Mouse (Mus musculus) liver, embryonic 14.5 days (tissue): ENCODE results near the gene Elane. TPM values are rescaled to one million over a fixed set of nuclear protein-coding genes. Genes with fewer than 3 reads are reported as not detected.

ENCODE experiments used
- ATAC-seq: fragments of 200-750 bp; cut with Nextera tagmentation; 2 replicates; pipeline ENCODE4 v1.8.0; 2017; ENCODE audit warnings: moderate number of reproducible peaks, mild to moderate bottlenecking, moderate library complexity; ENCODE audit not compliant: insufficient read depth
- DNase-seq, 3 experiments: peaks; one replicate each; pipeline ENCODE4 v3.0.0-alpha.2; 2012 to 2013; ENCODE audit warnings: low read depth in 3 of 3, low spot score in 3 of 3
- H3K27ac ChIP-seq: fragments of 300-500 bp; sonication (generic); 2 replicates; pipeline ENCODE4 v1.5.1; 2014; ENCODE audit warnings: moderate library complexity, mild to moderate bottlenecking, control low read depth, inconsistent platforms
- H3K27me3 ChIP-seq: fragments of 300-500 bp; sonication (generic); 2 replicates; pipeline ENCODE4 v1.6.1; 2014; ENCODE audit warnings: mild to moderate bottlenecking, low read length, moderate library complexity; ENCODE audit not compliant: control insufficient read depth, insufficient read depth
- H3K36me3 ChIP-seq: fragments of 300-500 bp; sonication (generic); replicated peaks from 2 replicates; pipeline ENCODE4 v1.6.1; 2014; ENCODE audit warnings: low read depth; ENCODE audit not compliant: control insufficient read depth, insufficient read depth
- H3K4me1 ChIP-seq, 2 experiments: fragments of 200-500 bp in 1 of 2; fragments of 300-500 bp in 1 of 2; sonication (generic) in 1 of 2; replicated peaks; 2 replicates each; pipeline ENCODE4 v1.6.1; 2012 to 2014; ENCODE audit warnings: antibody characterized with exemption in 1 of 2, inconsistent platforms in 1 of 2, low read length in 1 of 2; ENCODE audit not compliant: control insufficient read depth in 2 of 2, insufficient read depth in 2 of 2
- H3K4me2 ChIP-seq: fragments of 300-500 bp; sonication (generic); 2 replicates; pipeline ENCODE4 v1.6.1; 2014; ENCODE audit warnings: low read depth, mild to moderate bottlenecking, control low read depth, moderate library complexity
- H3K4me3 ChIP-seq, 2 experiments: fragments of 200-500 bp in 1 of 2; fragments of 300-500 bp in 1 of 2; sonication (generic) in 1 of 2; 2 replicates each; pipeline ENCODE4 v1.5.1; 2012 to 2014; ENCODE audit warnings: low read depth in 2 of 2, low read length in 2 of 2, mild to moderate bottlenecking in 2 of 2, control low read depth in 1 of 2, inconsistent platforms in 1 of 2, moderate library complexity in 1 of 2; ENCODE audit not compliant: insufficient read depth in 1 of 2
- H3K9ac ChIP-seq: fragments of 300-500 bp; sonication (generic); replicated peaks from 2 replicates; pipeline ENCODE4 v1.6.1; 2014; ENCODE audit warnings: mild to moderate bottlenecking, control low read depth, moderate library complexity
- H3K9me3 ChIP-seq: fragments of 300-500 bp; sonication (generic); 2 replicates; pipeline ENCODE4 v1.6.1; 2016; ENCODE audit warnings: low read length, mixed read lengths; ENCODE audit not compliant: control insufficient read depth
- CTCF ChIP-seq: IDR thresholded peaks from 2 replicates; pipeline ENCODE4 v1.5.1; 2016; ENCODE audit warnings: antibody characterized with exemption, low read depth, control low read depth
- EP300 ChIP-seq: IDR thresholded peaks from 2 replicates; pipeline ENCODE4 v1.6.1; 2016; ENCODE audit warnings: antibody characterized with exemption, low read depth
- WGBS: fragments of 180-500 bp; shearing (Covaris S2); extraction: QIAGEN DNeasy Blood & Tissue Kit; methylation state at CpG from one replicate; pipeline ENCODE4 v1.1.7; 2014; ENCODE audit not compliant: insufficient replicate concordance; 5-methylcytosine and 5-hydroxymethylcytosine counted together
- polyA plus RNA-seq, 2 experiments: library from polyadenylated mRNA; depleted of rRNA in 1 of 2; stranded (reverse) in 1 of 2; unstranded in 1 of 2; fragments of >200 nt; fragmentation: Nextera tagmentation in 1 of 2; extraction: Ambion mirVana in 1 of 2; gene quantifications; 2 replicates each; pipeline versions ENCODE4 v1.2.1 to v1.2.3; 2012 to 2014

Elane gene
- polyA plus RNA-seq, 2 experiments = 52.2 to 151 TPM

- Histone ChIP-seq H3K9me3 (no peaks in the 10 kb centered on the region), H3K27ac (no peak within 1 kb of the TSS), H3K27me3 (peaks cover 49% of the 10 kb centered on the region), H3K4me2 (peak within 1 kb of the TSS; percentile 13), H3K4me3 (peak within 1 kb of the TSS in 1 of 2 experiments; percentile 21; a peak in 1 of 4 replicates), H3K9ac (no peak within 1 kb of the TSS), H3K4me1 (peaks cover 9 to 13% of the 10 kb centered on the region in 2 experiments), H3K36me3 (no peaks in the 10 kb centered on the region)
- WGBS = 8% methylated on average over 40 of the region's 41 CpGs
- no peak for TF ChIP-seq CTCF
- no peak for TF ChIP-seq EP300
- DNase-seq = no peak
- ATAC-seq = no peak
Measured at GRCm38 (mm10) chr10:79920958-79921535, 35.0 kb downstream of the Elane start, which contains the start of gene R3hdm4. Gene R3hdm4 (minus strand): TSS chr10:79921208.

GRCm38 (mm10) chr10:79921572-79921971 lies 35.5 kb downstream of the Elane start:
- Histone ChIP-seq H3K27me3 (peaks cover 49% of the 10 kb centered on the region), H3K4me1 (peaks cover 14 to 16% of the 10 kb centered on the region in 2 experiments)

GRCm38 (mm10) chr10:79924998-79925784 lies 39.1 kb downstream of the Elane start:
- H3K4me2 ChIP-seq = peak overlapping the region; percentile 98
- TF ChIP-seq EP300 (0 out of 2 replicates have a peak, but pooled peaks have one; percentile 32), CTCF (peak; percentile 100)
- H3K4me3 ChIP-seq = no peak overlapping the region
- ATAC-seq (peak; percentile 12; the same call in 1 of the 2 replicates), DNase-seq (peak; percentile 70 to 77 (median 72))
- H3K27me3 ChIP-seq = peaks cover 24% of the 10 kb centered on the region
- 14% methylated on average over 29 of the region's 29 CpGs for WGBS
- H3K4me1 ChIP-seq = peaks cover 9 to 12% of the 10 kb centered on the region in 2 experiments
- H3K36me3 ChIP-seq = no peaks in the 10 kb centered on the region
- no peaks in the 10 kb centered on the region for H3K9me3 ChIP-seq
- H3K9ac ChIP-seq = no peak overlapping the region
- H3K27ac ChIP-seq = peak overlapping the region; percentile 58; the same call in 1 of the 2 replicates

More at GRCm38 (mm10) chr10:79921572-79921971, 35.5 kb downstream of the Elane start:
- TF ChIP-seq EP300 (no peak), CTCF (no peak)
- DNase-seq (no peak), ATAC-seq (no peak)
- Histone ChIP-seq H3K9me3 (no peaks in the 10 kb centered on the region), H3K36me3 (no peaks in the 10 kb centered on the region), H3K27ac (no peak overlapping the region), H3K4me2 (peak overlapping the region; percentile 13; the same call in 1 of the 2 replicates), H3K4me3 (peak overlapping the region in 1 of 2 experiments; percentile 21; a peak in 1 of 4 replicates), H3K9ac (no peak overlapping the region)
- 10% methylated on average over 34 of the region's 34 CpGs for WGBS

- DNase-seq (no peak), ATAC-seq (peak; percentile 1; the same call in 1 of the 2 replicates)
- Histone ChIP-seq H3K9ac (peak overlapping the region; percentile 78), H3K36me3 (no peaks in the 10 kb centered on the region), H3K4me1 (peaks cover 9 to 12% of the 10 kb centered on the region in 2 experiments), H3K27ac (peak overlapping the region; percentile 58), H3K9me3 (no peaks in the 10 kb centered on the region), H3K4me2 (peak overlapping the region; percentile 98), H3K27me3 (peaks cover 17% of the 10 kb centered on the region), H3K4me3 (peak overlapping the region; percentile 74 to 87)
- WGBS = 9% methylated on average over 15 of the region's 15 CpGs
- TF ChIP-seq EP300 = no peak
- no peak for TF ChIP-seq CTCF
Measured at GRCm38 (mm10) chr10:79925785-79926490, 39.9 kb downstream of the Elane start.
